Mouse (Mus musculus): Measurements from ENCODE around the gene Gm40193. TPM values are rescaled to one million over a fixed set of nuclear protein-coding genes. Genes with fewer than 3 reads are reported as not detected.

Gene Gm40193
- polyA plus RNA-seq (2014; fragmentation: Illumina TruSeq; extraction: RNeasy Lipid Tissue Mini Kit (QIAGEN cat#74804); ENCODE audit: low read depth, low replicate concordance) = not detected

GRCm38 (mm10) chr11:70532839-70533238 lies at the start of gene Gm40193:
Gene Gm40193 (minus strand): TSS chr11:70532939.

GRCm38 (mm10) chr11:70562287-70562994 lies 29.7 kb upstream of the Gm40193 start, which contains the start of gene Mink1:
Gene Mink1 (plus strand): TSS chr11:70562881.

GRCm38 (mm10) chr11:70539877-70540587 lies 7.3 kb upstream of the Gm40193 start, which contains the start of gene Pld2:
Gene Pld2 (plus strand): TSS chr11:70540064.

GRCm38 (mm10) chr11:70525184-70525678 lies 7.5 kb downstream of the Gm40193 start, which contains the start of gene Psmb6:
Gene Psmb6 (plus strand): TSS chr11:70525367.

GRCm38 (mm10) chr11:70518923-70519322 lies 13.8 kb downstream of the Gm40193 start, which contains the start of gene Gltpd2:
Gene Gltpd2 (plus strand): TSS chr11:70519196.

GRCm38 (mm10) chr11:70514288-70514687 lies 18.5 kb downstream of the Gm40193 start, which contains the start of gene Vmo1:
Gene Vmo1 (minus strand): TSS chr11:70514616.

GRCm38 (mm10) chr11:70504970-70505369 lies 27.8 kb downstream of the Gm40193 start, which contains the start of gene Tm4sf5:
Gene Tm4sf5 (plus strand): TSS chr11:70505244.

Other genes starting within 250 kb of the Gm40193 start
- not detected for gene Alox12e, start 210.3 kb downstream of the Gm40193 start, polyA plus RNA-seq (2014; fragmentation: Illumina TruSeq; extraction: RNeasy Lipid Tissue Mini Kit (QIAGEN cat#74804); ENCODE audit: low read depth, low replicate concordance)
- gene Alox15, start 180.9 kb downstream of the Gm40193 start, polyA plus RNA-seq (2014; fragmentation: Illumina TruSeq; extraction: RNeasy Lipid Tissue Mini Kit (QIAGEN cat#74804); ENCODE audit: low read depth, low replicate concordance) = 5.9 TPM
- 6.3 TPM for gene Pelp1, start 122.9 kb downstream of the Gm40193 start, polyA plus RNA-seq (2014; fragmentation: Illumina TruSeq; extraction: RNeasy Lipid Tissue Mini Kit (QIAGEN cat#74804); ENCODE audit: low read depth, low replicate concordance)
- gene Arrb2, start 100.3 kb downstream of the Gm40193 start, polyA plus RNA-seq (2014; fragmentation: Illumina TruSeq; extraction: RNeasy Lipid Tissue Mini Kit (QIAGEN cat#74804); ENCODE audit: low read depth, low replicate concordance) = 0.47 TPM
- gene Med11, start 81.0 kb downstream of the Gm40193 start, polyA plus RNA-seq (2014; fragmentation: Illumina TruSeq; extraction: RNeasy Lipid Tissue Mini Kit (QIAGEN cat#74804); ENCODE audit: low read depth, low replicate concordance) = 8.1 TPM
- gene Zmynd15, start 73.5 kb downstream of the Gm40193 start, polyA plus RNA-seq (2014; fragmentation: Illumina TruSeq; extraction: RNeasy Lipid Tissue Mini Kit (QIAGEN cat#74804); ENCODE audit: low read depth, low replicate concordance) = 0.28 TPM
- 12.0 TPM for gene Cxcl16, start 73.0 kb downstream of the Gm40193 start, polyA plus RNA-seq (2014; fragmentation: Illumina TruSeq; extraction: RNeasy Lipid Tissue Mini Kit (QIAGEN cat#74804); ENCODE audit: low read depth, low replicate concordance)
- gene Tm4sf5, start 27.7 kb downstream of the Gm40193 start, polyA plus RNA-seq (2014; fragmentation: Illumina TruSeq; extraction: RNeasy Lipid Tissue Mini Kit (QIAGEN cat#74804); ENCODE audit: low read depth, low replicate concordance) = 1.6 TPM
- gene Vmo1, start 18.3 kb downstream of the Gm40193 start, polyA plus RNA-seq (2014; fragmentation: Illumina TruSeq; extraction: RNeasy Lipid Tissue Mini Kit (QIAGEN cat#74804); ENCODE audit: low read depth, low replicate concordance) = not detected
- not detected for gene Gltpd2, start 13.7 kb downstream of the Gm40193 start, polyA plus RNA-seq (2014; fragmentation: Illumina TruSeq; extraction: RNeasy Lipid Tissue Mini Kit (QIAGEN cat#74804); ENCODE audit: low read depth, low replicate concordance)
- gene Psmb6, start 7.6 kb downstream of the Gm40193 start, polyA plus RNA-seq (2014; fragmentation: Illumina TruSeq; extraction: RNeasy Lipid Tissue Mini Kit (QIAGEN cat#74804); ENCODE audit: low read depth, low replicate concordance) = 16.2 TPM
- 0.85 TPM for gene Pld2, start 7.1 kb upstream of the Gm40193 start, polyA plus RNA-seq (2014; fragmentation: Illumina TruSeq; extraction: RNeasy Lipid Tissue Mini Kit (QIAGEN cat#74804); ENCODE audit: low read depth, low replicate concordance)
- 4.6 TPM for gene Mink1, start 29.9 kb upstream of the Gm40193 start, polyA plus RNA-seq (2014; fragmentation: Illumina TruSeq; extraction: RNeasy Lipid Tissue Mini Kit (QIAGEN cat#74804); ENCODE audit: low read depth, low replicate concordance)
- gene 4930544D05Rik, start 82.9 kb upstream of the Gm40193 start, polyA plus RNA-seq (2014; fragmentation: Illumina TruSeq; extraction: RNeasy Lipid Tissue Mini Kit (QIAGEN cat#74804); ENCODE audit: low read depth, low replicate concordance) = not detected
- gene Chrne, start 86.3 kb upstream of the Gm40193 start, polyA plus RNA-seq (2014; fragmentation: Illumina TruSeq; extraction: RNeasy Lipid Tissue Mini Kit (QIAGEN cat#74804); ENCODE audit: low read depth, low replicate concordance) = not detected
- gene Gp1ba, start 106.2 kb upstream of the Gm40193 start, polyA plus RNA-seq (2014; fragmentation: Illumina TruSeq; extraction: RNeasy Lipid Tissue Mini Kit (QIAGEN cat#74804); ENCODE audit: low read depth, low replicate concordance) = not detected
- gene Rnf167, start 114.3 kb upstream of the Gm40193 start, polyA plus RNA-seq (2014; fragmentation: Illumina TruSeq; extraction: RNeasy Lipid Tissue Mini Kit (QIAGEN cat#74804); ENCODE audit: low read depth, low replicate concordance) = 43.3 TPM
- 26.7 TPM for gene Slc25a11, start 114.5 kb upstream of the Gm40193 start, polyA plus RNA-seq (2014; fragmentation: Illumina TruSeq; extraction: RNeasy Lipid Tissue Mini Kit (QIAGEN cat#74804); ENCODE audit: low read depth, low replicate concordance)
- gene Pfn1, start 121.7 kb upstream of the Gm40193 start, polyA plus RNA-seq (2014; fragmentation: Illumina TruSeq; extraction: RNeasy Lipid Tissue Mini Kit (QIAGEN cat#74804); ENCODE audit: low read depth, low replicate concordance) = 141 TPM
- gene Eno3, start 124.3 kb upstream of the Gm40193 start, polyA plus RNA-seq (2014; fragmentation: Illumina TruSeq; extraction: RNeasy Lipid Tissue Mini Kit (QIAGEN cat#74804); ENCODE audit: low read depth, low replicate concordance) = 22.6 TPM
- gene Spag7, start 136.5 kb upstream of the Gm40193 start, polyA plus RNA-seq (2014; fragmentation: Illumina TruSeq; extraction: RNeasy Lipid Tissue Mini Kit (QIAGEN cat#74804); ENCODE audit: low read depth, low replicate concordance) = 18.2 TPM
- 2.2 TPM for gene Camta2, start 155.2 kb upstream of the Gm40193 start, polyA plus RNA-seq (2014; fragmentation: Illumina TruSeq; extraction: RNeasy Lipid Tissue Mini Kit (QIAGEN cat#74804); ENCODE audit: low read depth, low replicate concordance)
- 0.85 TPM for gene Inca1, start 167.2 kb upstream of the Gm40193 start, polyA plus RNA-seq (2014; fragmentation: Illumina TruSeq; extraction: RNeasy Lipid Tissue Mini Kit (QIAGEN cat#74804); ENCODE audit: low read depth, low replicate concordance)
- 24.2 TPM for gene Kif1c, start 167.6 kb upstream of the Gm40193 start, polyA plus RNA-seq (2014; fragmentation: Illumina TruSeq; extraction: RNeasy Lipid Tissue Mini Kit (QIAGEN cat#74804); ENCODE audit: low read depth, low replicate concordance)
- 3.8 TPM for gene Zfp3, start 231.3 kb upstream of the Gm40193 start, polyA plus RNA-seq (2014; fragmentation: Illumina TruSeq; extraction: RNeasy Lipid Tissue Mini Kit (QIAGEN cat#74804); ENCODE audit: low read depth, low replicate concordance)